Mouse (Mus musculus): ENCODE data around the gene E430018J23Rik.
"Not testable (repeated sequence)": the region's sequence is repeated elsewhere in the genome, so short reads cannot be mapped to it uniquely, and the experiment has no call there.

Gene E430018J23Rik

DNA sequence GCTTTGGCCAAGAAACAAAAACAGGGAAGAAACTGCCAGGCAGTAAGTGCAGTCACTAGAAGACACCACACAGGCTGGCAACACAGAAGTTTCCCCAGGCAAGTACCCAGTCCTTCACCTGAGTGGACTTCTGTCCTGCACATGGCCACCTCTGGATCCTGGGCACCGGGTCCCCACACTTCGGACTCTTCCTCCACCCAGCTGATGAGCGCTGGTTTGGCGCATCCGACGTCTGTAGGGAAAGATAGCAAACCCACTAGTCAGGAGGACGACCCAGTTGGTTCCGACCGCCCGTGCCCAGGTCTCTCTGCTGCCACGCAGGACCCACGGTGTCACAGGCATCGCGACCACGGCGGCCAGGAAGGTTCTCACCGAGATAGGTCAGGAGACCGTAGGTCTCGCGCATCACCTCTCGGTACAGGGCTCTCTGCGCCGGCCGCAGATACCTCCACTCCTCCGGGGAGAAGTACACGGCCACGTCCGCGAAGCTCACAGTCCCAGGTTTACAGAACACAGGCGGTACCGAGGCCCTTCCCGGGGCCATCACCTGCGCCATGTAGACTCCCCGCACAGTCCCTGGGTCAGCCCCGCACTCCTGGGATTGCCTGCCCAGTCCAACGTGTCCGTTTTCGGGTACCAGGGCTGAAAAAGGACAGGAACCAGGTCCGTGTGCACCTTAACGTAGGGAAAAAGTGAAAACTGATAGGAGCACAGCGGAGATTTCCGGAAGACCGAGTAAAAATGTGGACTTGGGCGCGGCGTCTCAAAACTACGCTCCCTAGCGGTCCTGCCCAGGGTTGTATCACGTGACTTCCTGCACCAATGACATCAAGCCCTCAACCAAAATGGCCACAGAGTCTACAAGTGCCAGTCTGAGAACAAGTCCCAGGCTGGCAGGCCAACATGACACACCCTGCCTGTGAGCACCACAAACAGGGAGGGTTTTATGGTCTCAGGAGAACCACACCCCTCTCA lies 17.9 kb downstream of the E430018J23Rik start, which contains the start of gene Zfp747:
Zfp747 (minus strand) TSS at position 780 of the 975 bp plus-strand sequence.
- peak; percentile 87 for DNase-seq

DNA sequence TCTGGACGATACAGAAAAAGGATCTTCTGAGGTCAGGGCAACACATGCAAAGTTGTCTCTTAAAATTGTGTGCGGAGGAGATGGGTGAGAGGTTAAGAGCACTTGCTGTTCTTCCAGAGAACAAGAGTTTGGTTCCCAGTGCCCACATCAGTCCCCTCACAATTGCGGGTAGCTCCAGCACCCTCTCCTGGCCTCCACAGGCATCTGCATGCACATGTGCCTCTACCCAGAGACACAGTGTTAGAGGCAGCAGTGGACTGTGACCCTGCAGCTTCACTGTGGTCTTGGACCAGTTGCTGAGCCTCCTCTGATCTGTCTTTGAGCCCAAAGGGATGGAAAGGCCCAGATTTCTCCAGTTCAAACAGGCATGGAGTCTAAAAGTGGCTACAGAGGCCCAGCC lies 21.6 kb downstream of the E430018J23Rik start:
- DNase-seq, result not testable (repeated sequence)

DNA sequence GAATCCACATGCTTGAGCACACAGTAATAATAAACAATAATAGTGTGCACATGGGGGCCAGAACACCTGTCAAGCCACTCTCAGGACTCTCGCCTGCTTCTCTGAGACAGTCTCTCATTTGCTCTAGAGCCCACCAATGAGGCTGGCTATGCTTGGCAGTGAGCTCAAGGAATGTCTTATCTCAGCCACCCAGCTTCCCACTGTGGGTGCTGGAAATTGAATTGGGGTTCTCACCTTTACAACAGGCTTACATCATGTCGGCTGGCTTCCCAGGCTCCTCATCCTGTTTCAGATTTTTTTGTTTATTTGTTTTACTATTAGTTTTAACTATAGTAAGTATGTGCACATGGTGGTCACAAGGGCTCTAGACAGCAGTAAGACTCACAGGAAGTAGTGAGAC lies 22.2 kb downstream of the E430018J23Rik start:
- no peak for DNase-seq

DNA sequence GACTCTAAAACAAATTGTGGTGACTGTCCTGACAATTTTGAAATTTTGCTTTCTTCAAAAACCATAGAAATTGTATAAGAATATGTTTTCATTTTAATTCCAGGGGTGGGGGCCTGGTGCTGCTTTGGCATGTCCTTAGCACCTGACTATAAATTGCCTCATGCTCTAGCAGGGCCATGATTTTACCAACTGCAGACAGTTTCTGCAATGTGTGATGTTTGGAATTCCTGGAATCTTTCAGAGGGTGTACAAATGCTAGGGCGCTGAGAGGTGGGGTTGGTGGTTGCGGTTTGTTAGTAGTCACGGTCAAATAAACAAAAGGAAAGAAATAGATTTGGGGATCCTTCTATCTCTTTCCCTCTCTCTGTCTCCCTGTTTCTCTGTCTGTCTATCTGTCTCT lies 27.2 kb downstream of the E430018J23Rik start:
- DNase-seq, result no peak

DNA sequence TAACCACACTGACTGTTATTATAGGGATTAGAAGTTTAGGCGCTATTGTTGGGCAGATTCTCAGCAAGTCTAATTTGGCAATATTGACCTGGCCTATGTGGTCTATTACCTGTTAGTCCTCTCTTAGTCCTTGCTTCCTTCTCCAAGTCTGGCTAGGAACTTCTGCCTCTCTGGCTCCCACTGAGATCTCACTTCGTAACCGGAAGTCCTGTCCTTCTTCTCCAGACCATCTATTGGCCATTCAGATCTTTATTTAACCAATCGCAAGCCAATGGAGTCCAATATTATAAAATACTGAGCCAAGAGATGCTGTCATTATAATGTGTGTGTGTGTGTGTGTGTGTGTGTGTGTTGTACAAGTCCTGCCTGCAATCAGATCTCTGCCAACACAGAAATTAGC lies 29.3 kb downstream of the E430018J23Rik start:
- no peak for DNase-seq

DNA sequence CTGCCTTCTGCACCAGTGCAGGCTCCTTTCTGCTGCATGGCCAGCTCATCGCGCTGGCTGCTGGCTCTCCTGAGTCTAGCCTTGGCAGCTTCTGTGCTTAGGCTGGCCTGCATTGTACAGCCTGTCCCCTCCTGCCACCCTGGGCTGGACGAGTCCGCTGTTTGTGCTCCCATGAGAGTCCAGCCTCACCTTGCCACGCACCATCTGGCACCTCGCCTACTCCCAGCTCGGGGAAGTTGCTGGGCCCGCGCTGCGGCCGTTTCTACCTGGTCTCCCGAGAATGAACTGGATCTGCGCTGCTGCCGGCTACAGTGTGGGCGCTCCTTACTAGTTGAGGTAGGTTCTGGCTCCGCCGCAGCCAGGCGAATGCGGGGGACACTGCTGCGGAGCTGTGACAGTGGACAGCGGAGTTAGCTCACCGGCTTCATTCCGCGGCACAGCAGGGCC lies 29.9 kb downstream of the E430018J23Rik start:
- peak; percentile 47 for DNase-seq

DNA sequence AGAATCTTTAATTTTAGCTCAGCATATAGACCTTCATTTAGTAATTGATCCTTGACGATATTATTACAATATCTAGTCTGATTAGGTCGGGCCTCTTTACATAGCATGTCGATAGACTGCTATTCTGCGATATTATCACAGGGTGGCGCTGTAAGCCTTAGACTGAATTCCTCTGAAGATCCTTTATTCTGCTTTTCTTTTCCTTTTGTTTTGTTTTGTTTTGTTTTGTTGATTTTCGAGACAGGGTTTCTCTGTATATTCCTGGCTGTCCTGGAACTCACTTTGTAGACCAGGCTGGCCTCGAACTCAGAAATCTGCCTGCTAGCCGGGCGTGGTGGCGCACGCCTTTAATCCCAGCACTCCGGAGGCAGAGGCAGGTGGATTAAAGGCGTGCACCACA lies 31.0 kb downstream of the E430018J23Rik start:
- not testable (repeated sequence) for DNase-seq

DNA sequence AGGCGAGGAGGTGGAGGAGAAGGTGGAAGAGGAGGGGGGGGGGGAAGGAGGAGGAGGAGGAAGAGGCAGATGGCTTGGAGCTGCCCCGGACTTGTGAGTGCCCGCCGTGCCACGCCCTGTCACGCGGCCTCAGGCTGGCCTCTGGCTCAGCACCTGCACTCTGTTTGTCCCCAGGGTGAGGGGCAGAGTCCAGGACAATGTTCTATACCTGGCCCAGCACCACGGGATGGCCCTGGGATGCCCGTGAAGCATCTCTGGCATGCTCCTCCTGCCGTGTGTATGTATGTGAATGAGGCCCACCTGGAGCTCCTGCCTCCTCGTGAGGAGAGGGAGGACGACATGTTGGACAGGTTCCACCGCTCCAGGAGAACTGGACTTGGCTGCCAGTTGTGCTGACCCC lies 32.0 kb downstream of the E430018J23Rik start:
- DNase-seq, result no peak

DNA sequence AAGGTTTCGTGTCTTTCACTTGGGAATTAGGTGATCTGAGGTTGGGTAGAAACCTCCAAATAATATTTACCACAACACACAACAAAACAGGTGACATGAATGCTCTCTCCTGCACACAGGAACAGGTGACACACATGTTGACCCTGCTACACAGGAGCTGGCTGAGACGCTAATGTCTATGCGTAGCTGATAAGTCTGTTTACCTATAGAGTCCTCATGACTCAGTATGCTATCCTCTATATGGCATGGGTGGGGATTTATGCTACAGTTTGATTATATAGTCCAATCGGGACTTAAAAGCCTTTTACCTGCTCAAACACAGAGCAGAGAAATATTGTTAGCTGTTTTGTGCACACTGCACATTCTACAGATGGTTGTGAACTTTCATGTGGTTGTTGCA lies 33.2 kb downstream of the E430018J23Rik start:
- DNase-seq, result no peak

DNA sequence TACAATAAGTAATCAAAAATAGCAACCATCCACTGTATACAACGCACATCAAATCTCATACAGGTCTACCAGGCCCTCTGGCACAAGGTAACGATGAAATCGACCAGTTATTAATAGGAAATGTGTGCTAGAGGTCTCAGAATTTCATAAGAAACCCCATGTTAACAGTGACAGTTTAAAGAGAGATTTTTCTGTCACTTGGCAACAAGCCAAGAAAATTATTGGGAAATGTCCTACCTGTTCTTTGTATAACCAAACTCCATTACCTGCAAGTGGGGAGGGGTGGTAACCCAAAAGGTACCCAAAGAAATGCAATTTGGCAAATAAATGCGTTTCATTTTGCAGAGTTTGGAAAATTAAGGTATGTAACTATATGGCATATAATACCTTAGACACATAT lies 35.0 kb downstream of the E430018J23Rik start:
- no peak for DNase-seq

DNA sequence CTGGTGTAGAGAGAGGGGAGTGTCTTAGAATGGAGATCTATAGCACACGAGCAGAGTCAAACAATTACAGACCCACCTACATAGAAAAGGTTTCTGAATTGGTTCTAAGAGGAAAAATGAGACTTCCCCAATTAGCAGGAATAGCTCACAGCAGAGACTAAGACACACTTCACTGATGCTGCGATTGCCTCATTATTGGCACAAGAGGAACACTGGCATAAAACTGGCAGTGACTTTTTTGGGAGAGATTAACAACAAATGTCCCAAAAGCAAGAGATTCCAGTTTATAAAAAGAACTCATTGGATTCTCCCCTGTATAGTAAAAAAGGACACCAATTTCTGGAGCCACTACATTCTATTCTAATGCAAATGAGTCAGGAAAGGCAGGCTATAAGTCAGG lies 35.6 kb downstream of the E430018J23Rik start:
- no peak for DNase-seq

DNA sequence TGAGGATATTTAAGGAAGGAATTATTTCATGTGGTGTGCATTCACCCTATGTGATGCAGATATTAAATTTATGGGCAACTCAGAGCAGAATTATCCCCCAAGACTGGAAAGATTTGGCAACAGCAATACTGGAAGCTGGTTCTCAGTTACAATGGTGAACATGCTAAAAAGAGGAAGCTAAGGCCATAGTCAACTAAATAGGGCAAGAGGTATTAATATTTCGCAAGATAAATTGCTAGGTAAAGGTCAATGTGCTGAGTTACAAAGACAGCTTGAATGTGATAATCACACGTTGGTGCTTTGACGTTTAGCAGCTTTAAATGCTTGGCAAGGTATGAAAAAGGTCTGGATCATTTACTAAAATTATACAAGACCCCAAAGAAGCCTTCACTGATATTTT lies 37.6 kb downstream of the E430018J23Rik start:
- no peak for DNase-seq

DNA sequence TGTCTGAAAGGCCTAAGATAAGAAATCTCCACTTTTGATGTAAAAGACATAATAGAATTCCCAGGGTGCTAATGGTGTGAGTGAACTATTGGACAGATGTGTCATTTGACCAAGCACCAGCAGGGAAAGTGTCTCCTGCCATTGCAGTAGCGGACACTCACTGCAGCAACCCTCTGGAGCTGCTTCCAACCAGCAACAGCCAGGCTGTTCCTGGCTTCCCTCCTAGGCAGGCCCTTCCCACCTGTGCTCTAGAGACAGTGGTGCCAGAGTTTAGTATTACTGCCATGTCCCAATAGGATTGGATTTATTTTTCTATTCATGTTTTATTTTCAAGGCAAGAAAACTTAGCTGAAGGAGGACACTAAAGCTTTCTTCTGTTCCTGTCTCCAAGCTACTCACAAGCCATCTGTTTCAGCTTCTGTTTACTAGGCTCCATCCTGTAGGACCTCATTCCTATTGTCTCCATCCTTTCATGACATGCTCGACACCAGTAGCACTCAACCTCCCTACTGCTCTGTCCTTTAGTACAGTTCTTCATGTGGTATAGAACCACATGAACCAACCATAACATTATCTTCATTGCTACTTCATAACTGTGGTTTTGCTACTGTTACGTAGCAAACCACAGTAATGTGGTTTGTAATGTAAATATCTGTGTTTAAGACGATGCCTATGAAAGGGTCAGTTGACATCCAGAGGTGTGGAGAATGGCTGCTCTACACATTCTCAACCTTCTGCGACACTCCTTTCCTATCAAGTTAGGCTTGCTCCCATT lies 42.0 kb downstream of the E430018J23Rik start:
- DNase-seq, result no peak

DNA sequence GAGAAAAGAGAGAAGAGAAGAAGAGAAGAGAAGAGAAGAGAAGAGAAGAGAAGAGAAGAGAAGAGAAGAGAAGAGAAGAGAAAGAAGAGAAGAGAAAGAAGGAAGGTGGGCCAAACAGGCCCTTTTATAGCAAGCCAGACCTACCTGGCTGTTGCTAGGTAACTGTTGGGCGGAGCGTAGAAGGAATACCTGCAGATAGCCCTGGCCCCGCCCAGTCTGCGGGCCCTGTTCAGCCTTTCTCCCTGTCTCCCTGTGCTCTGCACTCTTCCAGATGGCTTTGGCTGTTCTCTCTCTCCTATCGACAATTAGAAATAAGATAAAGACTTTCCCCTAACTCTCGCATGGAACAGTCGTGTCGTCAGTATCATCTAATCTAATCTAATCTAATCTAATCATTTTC lies 46.8 kb downstream of the E430018J23Rik start:
- no peak for DNase-seq

DNA sequence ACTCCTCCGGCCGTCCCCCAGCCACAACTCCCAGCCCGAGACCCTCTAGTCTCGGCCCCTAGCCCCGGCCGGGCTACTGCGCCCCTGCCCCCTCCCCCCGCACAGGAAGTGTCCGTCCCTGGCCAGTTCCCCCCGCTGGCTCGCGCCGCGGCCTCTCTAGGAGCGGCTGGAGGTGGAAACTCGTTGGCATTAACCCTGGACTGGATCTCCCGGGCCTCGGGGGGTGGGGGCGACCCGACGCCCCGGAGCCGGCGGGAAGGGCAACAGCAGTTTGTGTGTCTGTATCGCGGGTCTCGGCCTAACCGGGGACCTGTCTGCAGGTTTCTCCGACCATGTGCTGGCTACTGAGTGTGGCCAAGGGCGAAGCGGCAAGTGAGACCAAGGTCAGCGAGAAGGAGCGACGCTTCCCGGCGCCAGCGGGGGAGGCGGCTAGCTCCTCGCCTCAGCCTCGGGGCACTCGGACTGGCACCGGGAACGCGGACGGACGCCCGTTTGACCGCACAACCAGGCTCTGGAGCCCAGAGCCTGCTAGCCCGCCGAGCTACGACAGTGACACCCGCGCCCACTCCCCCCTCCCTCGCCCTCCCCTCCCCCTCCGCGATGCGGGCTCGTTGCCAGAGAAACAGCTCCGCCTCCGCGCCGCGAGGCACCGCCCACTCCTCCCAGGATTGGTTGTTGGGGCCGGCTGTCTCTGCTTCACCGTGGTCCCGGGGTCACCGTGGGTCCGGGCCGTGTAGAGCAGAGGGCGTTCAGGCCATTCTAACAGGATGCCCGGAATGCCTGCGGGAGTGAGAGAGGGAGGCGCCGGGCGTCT lies 47.7 kb downstream of the E430018J23Rik start, which contains the start of gene Zfp768:
Zfp768 (minus strand) TSS at position 78 of the 814 bp plus-strand sequence.
- peak; percentile 87 for DNase-seq

DNA sequence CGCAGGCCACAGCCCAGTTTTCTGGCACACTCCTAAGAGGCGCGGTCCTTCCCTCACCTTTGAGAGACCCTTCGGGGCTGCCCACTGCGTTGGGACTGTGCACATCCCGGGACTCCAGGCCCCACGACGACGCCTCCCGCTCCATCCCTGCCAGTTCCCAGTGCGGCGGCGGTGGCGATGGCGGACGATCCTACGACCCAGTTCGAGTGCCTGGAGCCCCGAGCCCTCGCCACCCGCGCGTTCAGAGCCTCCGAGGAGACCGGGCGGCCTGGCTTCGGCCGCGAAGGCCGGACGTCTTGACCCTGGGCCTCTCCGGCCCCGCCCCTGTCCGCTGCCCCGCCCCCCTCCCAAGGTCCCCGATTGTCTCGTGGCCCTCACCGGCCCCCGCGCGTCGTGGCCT lies 48.3 kb downstream of the E430018J23Rik start:
- peak; percentile 68 for DNase-seq

DNA sequence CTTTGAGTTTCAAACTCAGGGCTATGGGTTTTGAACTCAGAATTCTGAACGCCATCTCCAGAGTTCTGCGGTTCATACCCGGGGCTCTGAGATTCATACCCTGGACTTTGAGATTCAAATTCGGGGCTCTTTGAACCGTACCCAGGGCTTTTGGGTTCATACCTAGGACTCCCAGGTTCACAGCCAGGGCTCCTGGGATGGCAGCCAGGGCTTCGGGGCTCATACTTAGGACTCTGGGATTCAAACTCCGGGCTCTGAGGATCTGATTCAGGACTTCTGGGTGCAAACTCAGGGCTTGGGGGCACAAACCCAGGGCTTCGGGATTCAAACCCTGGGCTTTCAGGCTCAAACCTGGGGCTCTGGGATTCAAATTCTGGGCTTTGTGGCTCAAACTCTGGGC lies 49.1 kb downstream of the E430018J23Rik start:
- no peak for DNase-seq

DNA sequence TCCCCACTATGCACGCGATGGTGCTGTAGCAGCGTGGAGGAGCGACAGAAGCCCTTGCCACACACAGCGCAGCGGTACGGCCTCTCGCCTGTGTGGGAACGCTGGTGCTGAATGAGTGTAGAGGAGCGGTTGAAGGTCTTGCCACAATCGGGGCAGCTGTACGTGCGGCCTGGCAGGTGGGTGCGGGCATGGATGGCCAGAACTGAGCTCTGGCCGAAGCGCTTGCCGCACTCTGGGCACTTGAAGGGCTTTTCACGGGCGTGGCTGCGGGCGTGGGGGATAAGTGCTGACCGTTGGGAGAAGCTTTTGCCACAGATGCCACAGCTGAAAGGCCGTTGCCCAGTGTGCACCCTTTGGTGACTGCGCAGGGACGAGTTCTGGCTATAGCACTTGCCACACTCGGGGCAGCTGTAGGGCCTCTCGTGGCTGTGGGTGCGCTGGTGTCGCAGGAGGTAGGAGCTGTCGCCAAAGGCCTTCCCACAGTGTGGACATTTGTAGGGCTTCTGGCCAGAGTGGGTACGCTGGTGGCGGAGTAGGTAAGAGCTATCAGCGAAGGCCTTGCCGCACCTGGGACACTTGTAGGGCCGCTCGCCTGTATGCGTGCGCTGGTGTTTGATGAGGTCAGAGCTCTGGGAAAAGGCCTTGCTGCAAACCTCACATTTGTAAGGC lies 49.9 kb downstream of the E430018J23Rik start:
- DNase-seq, result no peak

DNA sequence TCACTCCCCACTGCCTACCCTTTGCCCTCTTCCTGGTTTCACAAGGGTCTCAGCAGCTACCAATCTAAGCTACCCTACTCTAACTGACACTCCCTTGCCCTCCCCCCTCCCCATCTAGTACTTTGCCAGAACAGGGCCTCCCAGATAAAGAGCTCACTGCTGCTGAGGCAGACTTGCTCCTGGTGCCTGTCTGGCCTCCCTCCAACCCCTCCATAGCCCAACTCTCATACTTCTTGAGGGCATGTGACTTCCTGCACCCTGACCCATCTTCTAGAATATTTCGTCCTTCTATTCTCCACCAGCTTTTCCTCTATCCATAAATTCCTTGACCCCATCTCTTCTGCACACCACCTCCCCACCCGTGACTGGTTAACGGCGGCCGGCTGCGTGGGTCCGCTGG lies 50.5 kb downstream of the E430018J23Rik start:
- no peak for DNase-seq

DNA sequence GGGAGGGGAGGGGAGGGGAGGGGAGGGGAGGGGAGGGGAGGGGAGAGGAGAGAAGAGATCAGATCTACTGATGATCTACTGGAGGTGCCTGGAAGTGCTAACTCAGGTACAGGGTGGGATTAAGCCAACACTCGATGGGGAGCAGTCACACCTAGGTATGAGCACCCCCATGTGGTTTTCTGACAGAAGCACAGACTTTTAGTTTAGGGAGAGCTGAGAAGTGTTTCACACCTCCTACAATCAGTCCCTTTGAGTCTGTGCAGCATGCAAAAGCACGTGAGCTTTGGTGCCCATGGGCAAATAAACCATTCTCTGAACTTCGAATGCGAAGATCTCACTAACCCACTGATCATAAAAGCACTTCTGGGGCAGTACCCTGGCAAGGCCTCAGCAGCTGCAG lies 51.1 kb downstream of the E430018J23Rik start:
- DNase-seq, result no peak

DNA sequence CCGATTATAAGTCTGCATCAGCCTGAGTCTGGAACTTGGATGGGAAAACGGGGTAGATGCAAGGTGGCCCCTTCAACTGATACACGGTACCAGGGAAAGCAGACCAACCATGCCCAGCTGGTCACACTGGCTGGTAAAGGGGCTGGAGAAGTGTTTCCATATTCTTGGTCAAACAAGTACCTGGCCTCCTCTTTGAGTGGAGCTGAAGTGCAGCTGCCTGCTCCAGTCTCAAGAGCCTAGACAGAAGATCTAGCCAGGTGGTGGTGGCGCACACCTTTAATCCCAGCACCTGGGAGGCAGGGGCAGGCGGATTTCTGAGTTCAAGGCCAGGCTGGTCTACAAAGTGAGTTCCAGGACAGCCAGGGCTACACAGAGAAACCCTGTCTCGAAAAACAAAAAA lies 51.6 kb downstream of the E430018J23Rik start:
- not testable (repeated sequence) for DNase-seq

DNA sequence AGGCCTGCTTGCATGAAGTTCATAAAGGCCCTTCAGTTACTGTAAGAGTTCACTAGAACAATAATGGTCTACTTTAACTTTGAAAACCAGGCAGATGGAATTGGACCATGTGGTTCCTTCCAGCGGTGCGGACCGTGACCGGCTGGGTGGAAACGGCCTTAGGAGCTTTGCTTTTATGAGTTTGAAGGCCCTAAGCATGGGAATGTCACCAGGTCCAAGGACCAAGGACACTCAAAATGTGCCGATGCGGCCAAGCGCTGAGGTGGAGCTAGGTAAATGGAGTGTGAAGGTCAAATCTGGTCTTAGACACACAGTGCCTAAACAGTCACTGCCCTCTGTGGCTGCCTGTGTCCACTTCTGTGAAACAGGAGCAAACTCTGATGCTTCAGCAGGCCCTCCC lies 52.1 kb downstream of the E430018J23Rik start:
- no peak for DNase-seq
